Mouse (Mus musculus) spleen, adult 12 weeks (tissue): ENCODE data around the gene Gm11757.
"Not testable (repeated sequence)": the region's sequence is repeated elsewhere in the genome, so short reads cannot be mapped to it uniquely, and the experiment has no call there.

ENCODE experiments used
- DNase-seq: peaks from one replicate; pipeline ENCODE4 v3.0.0; 2022; ENCODE audit warnings: low spot score

The Gm11757 gene

DNA sequence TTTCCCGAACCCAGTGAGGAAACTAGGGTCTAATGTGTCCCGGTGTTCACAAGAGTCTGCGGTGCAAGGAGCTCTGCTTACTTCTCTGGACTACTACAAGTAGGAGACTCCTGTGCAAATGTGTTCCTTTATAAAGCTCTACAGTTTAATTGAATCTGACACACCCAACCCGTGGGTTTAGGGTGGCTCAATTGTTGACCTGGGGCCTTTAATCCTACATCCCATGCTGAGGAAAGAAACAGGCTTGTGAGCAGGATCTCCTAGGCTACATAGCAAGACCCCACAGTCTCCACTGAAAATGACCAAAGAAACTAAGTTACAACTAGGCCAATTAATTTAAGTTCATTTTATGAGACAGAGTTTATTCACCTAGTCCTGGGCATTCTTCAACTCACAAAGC lies at the start of gene Gm11757:
Gene Gm11757 (minus strand): TSS at position 101 of the 400 bp plus-strand sequence.
- DNase-seq = not testable (repeated sequence)

DNA sequence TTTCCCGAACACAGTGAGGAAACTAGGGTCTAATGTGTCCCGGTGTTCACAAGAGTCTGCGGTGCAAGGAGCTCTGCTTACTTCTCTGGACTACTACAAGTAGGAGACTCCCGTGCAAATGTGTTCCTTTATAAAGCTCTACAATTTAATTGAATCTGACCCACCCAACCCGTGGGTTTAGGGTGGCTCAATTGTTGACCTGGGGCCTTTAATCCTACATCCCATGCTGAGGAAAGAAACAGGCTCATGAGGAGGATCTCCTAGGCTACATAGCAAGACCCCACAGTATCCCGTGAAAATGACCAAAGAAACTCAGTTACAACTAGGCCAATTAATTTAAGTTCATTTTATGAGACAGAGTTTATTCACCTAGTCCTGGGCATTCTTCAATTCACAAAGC lies 29.7 kb upstream of the Gm11757 start, which contains the start of gene Gm11756:
Gene Gm11756 (minus strand): TSS at position 101 of the 400 bp plus-strand sequence.
- not testable (repeated sequence) for DNase-seq

- DNase-seq = not testable (repeated sequence)
These were observed 14.9 kb upstream of the Gm11757 start, which contains the start of gene Gm13871 for GRCm38 (mm10) chr4:73905853-73906252. Gm13871 (minus strand) TSS chr4:73905953.

DNA sequence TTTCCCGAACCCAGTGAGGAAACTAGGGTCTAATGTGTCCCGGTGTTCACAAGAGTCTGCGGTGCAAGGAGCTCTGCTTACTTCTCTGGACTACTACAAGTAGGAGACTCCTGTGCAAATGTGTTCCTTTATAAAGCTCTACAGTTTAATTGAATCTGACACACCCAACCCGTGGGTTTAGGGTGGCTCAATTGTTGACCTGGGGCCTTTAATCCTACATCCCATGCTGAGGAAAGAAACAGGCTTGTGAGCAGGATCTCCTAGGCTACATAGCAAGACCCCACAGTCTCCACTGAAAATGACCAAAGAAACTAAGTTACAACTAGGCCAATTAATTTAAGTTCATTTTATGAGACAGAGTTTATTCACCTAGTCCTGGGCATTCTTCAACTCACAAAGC lies 14.7 kb downstream of the Gm11757 start, which contains the start of gene Gm11758:
Gene Gm11758 (minus strand): TSS at position 101 of the 400 bp plus-strand sequence.
- DNase-seq = not testable (repeated sequence)
